Mouse (Mus musculus) 416B (cell line): ENCODE data around the gene Olfr535.
"Not testable (repeated sequence)": the region's sequence is repeated elsewhere in the genome, so short reads cannot be mapped to it uniquely, and the experiment has no call there.

ENCODE experiments used
- DNase-seq: peaks from one replicate; pipeline ENCODE4 v3.0.0; 2011; ENCODE audit warnings: low read depth

The Olfr535 gene

GRCm38 (mm10) chr7:140483916-140484315 lies at the start of gene Olfr535:
Olfr535 (plus strand) TSS chr7:140484216.
- no peak for DNase-seq

GRCm38 (mm10) chr7:140443141-140443540 lies 40.9 kb upstream of the Olfr535 start:
- DNase-seq, result no peak

DNA sequence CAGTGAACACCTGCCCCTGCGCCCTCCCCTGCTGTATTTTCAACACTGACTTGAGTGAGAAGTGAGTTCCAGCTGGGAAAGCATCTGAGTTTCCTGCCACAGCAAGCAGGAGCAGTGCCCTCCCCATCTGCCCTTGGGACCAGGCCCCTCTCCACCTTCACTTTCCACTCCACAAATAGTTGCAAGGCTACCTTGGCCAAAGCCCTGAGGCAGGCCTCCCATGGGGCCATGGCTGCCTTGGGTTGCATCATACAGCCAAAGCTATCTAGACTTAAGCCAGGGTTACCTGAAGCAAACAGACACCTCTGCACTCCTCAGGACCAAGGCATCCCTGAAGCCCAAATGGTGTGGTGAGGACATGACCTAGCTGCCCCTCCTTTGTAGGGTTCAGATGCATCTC lies 20.9 kb upstream of the Olfr535 start, which contains the start of gene Olfr533:
Olfr533 (plus strand) TSS at position 301 of the 400 bp plus-strand sequence.
- DNase-seq, result not testable (repeated sequence)

- DNase-seq, result no peak
Observed at GRCm38 (mm10) chr7:140477886-140478285, 6.1 kb upstream of the Olfr535 start.

DNA sequence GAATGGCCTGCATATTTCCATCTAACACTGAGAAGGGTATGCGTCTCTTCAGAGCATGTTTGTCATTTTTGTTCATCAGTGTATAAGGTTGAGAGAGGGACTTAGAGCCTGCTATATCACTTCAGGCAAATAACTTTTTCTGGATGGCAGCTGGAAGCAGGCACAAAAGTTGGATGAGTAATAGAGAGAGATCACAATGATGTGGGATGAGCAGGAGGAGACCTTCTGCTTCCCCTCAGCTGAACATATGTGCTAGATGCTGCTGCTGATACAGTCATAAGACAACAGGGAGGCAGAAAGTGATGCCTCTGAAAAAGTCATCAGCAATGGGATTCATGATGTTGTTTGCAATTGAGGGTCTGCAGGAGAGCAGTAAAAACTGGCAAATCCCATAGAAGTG lies 5.3 kb upstream of the Olfr535 start:
- DNase-seq, result no peak

DNA sequence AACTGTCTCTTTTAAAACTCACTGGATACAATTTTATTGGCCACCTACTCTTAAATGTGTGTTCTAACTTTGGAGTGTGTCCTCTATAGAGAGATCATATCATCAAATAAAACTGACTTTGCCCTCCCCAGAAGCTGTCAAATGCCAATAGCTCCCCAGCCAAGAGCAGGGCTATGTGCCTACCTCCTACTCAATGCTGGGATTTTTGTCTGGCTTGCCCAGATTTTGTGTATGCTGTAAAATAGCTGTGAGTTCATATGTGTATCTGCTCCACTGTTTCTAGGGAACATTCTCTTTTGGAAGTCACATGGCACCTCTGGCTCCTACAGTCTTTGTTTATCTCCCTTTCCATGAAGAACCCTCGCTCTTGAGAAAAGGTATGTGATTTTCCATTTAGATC lies 5.0 kb downstream of the Olfr535 start:
- DNase-seq, result no peak

- no peak for DNase-seq
Observed at GRCm38 (mm10) chr7:140494231-140494630, 10.2 kb downstream of the Olfr535 start.

GRCm38 (mm10) chr7:140494702-140495101 lies 10.7 kb downstream of the Olfr535 start:
- DNase-seq, result no peak

DNA sequence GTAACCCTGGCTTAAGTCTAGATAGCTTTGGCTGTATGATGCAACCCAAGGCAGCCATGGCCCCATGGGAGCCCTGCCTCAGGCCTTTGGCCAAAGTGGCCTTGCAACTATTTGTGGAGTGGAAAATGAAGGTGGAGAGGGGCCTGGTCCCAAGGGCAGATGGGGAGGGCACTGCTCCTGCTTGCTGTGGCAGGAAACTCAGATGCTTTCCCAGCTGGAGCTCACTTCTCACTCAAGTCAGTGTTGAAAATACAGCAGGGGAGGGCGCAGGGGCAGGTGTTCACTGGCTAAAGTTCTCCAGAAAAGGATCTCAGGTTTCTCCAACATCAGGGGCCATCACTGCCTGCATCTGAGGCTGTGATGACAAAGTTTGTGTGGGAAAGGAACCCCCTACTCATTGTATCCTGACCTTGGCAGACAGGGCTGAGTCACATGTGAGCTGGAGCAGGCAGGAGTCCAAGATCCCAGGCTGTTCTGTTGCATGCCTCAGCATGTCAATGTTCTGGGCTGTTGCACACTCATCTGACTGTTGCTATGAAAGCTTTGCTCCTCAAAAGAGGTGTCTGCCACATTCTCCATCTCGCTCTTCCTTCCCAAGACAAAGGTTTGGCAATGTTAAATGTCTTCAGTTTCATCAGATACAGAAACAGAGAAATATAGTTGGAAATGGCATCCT lies 23.5 kb downstream of the Olfr535 start, which contains the start of gene Olfr536:
Olfr536 (minus strand) TSS at position 51 of the 676 bp plus-strand sequence.
- not testable (repeated sequence) for DNase-seq

GRCm38 (mm10) chr7:140539746-140540145 lies 55.7 kb downstream of the Olfr535 start:
- no peak for DNase-seq
